Mouse (Mus musculus): Measurements from ENCODE around the gene Lrrc31.
"Not testable (repeated sequence)": the region's sequence is repeated elsewhere in the genome, so short reads cannot be mapped to it uniquely, and the experiment has no call there.

Gene Lrrc31

GRCm38 (mm10) chr3:30699711-30700505 is at the start of gene Lrrc31:
Lrrc31 (minus strand) TSS chr3:30699843.
- DNase-seq: not testable (repeated sequence)

- no peak for DNase-seq
Measured at GRCm38 (mm10) chr3:30748316-30748715, 48.7 kb upstream of the Lrrc31 start.

GRCm38 (mm10) chr3:30746006-30746405 is 46.4 kb upstream of the Lrrc31 start, which contains the start of gene Samd7:
Samd7 (plus strand) TSS chr3:30746293.
- no peak for DNase-seq

GRCm38 (mm10) chr3:30742891-30743290 is 43.2 kb upstream of the Lrrc31 start:
- DNase-seq: no peak

- DNase-seq: no peak
Measured at GRCm38 (mm10) chr3:30741306-30741705, 41.7 kb upstream of the Lrrc31 start.

- DNase-seq: peak; percentile 19
Measured at GRCm38 (mm10) chr3:30736809-30737208, 37.2 kb upstream of the Lrrc31 start.

- DNase-seq: no peak
Measured at GRCm38 (mm10) chr3:30729046-30729445, 29.4 kb upstream of the Lrrc31 start.

GRCm38 (mm10) chr3:30727209-30727608 is 27.6 kb upstream of the Lrrc31 start:
- DNase-seq: no peak

- no peak for DNase-seq
Measured at GRCm38 (mm10) chr3:30725514-30725913, 25.9 kb upstream of the Lrrc31 start.

- DNase-seq: no peak
Measured at GRCm38 (mm10) chr3:30724848-30725465, 25.3 kb upstream of the Lrrc31 start.

GRCm38 (mm10) chr3:30724105-30724824 is 24.6 kb upstream of the Lrrc31 start:
- DNase-seq: no peak

- DNase-seq: no peak
Measured at GRCm38 (mm10) chr3:30723179-30723578, 23.5 kb upstream of the Lrrc31 start.

GRCm38 (mm10) chr3:30722461-30722860 is 22.8 kb upstream of the Lrrc31 start:
- DNase-seq: no peak

- no peak for DNase-seq
Measured at GRCm38 (mm10) chr3:30722036-30722435, 22.4 kb upstream of the Lrrc31 start.

- no peak for DNase-seq
Measured at GRCm38 (mm10) chr3:30718649-30719048, 19.0 kb upstream of the Lrrc31 start.

GRCm38 (mm10) chr3:30713334-30713733 is 13.7 kb upstream of the Lrrc31 start:
- no peak for DNase-seq

- no peak for DNase-seq
Measured at GRCm38 (mm10) chr3:30710191-30710590, 10.5 kb upstream of the Lrrc31 start.

GRCm38 (mm10) chr3:30706614-30707276 is 7.1 kb upstream of the Lrrc31 start:
- DNase-seq: no peak

GRCm38 (mm10) chr3:30705977-30706376 is 6.3 kb upstream of the Lrrc31 start:
- no peak for DNase-seq

GRCm38 (mm10) chr3:30697891-30698290 is 1.8 kb downstream of the Lrrc31 start:
- DNase-seq: no peak

GRCm38 (mm10) chr3:30696346-30696745 is 3.3 kb downstream of the Lrrc31 start:
- peak; percentile 72 for DNase-seq

GRCm38 (mm10) chr3:30695661-30696060 is 4.0 kb downstream of the Lrrc31 start:
- no peak for DNase-seq

- DNase-seq: no peak
Measured at GRCm38 (mm10) chr3:30690976-30691375, 8.7 kb downstream of the Lrrc31 start.

Data from embryo, embryonic 11 days (tissue).